In the genomic region with DNA sequence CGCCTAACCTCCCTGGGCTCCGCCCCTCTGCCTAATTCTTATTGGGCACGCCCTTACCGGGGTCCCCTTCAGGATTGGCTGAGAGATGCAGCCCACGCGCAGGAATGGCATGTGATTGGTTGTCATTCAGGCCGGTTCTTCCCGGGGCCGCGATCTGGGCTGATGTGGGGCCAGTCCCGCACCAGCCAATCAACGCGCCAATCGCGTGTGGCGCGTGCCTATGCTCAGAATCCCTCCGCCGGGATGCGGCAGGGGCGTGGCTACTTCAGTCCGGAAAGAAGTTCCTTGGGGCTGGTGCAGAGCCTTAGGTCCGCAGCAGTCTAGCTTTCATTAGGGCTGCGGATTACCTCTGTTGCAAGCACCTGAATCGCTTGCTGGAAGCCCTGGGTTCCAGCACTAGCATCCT, we compare ENCODE assay signal across 8 mouse cellular contexts. TPM values are rescaled to one million over a fixed set of nuclear protein-coding genes. Genes with fewer than 3 reads are reported as not detected.
DNase-seq lines count a peak whose midpoint lies in the region; ATAC-seq lines count a peak whose summit lies in the region.

No protein-coding gene starts in this region.

- no peaks in the 10 kb centered on the region for H3K36me3 ChIP-seq in lung, embryonic 16.5 days (ENCODE audit: control insufficient read depth, insufficient read depth, low read length)

- H3K27me3 ChIP-seq in lung, embryonic 16.5 days (ENCODE audit: control insufficient read depth, insufficient read depth, low read depth, low read length): no peaks in the 10 kb centered on the region

- peak; percentile 99 for ATAC-seq in hematopoietic stem cell, adult 5-6 weeks (replicated peaks in 1 of 2; ENCODE audit: insufficient read depth in 1 of 2, low FRiP score in 2 of 2, low TSS enrichment in 1 of 2, low read depth in 1 of 2, poor library complexity in 2 of 2, severe bottlenecking in 2 of 2)
- peak; percentile 100 for ATAC-seq in lung, embryonic 16.5 days (ENCODE audit: low read depth)

- peak; percentile 98 for DNase-seq in MEL-GATA-1-ER (ENCODE audit: extremely low read depth, low read depth)
- peak; percentile 94 for DNase-seq in cerebellum, adult 8-10 months
- DNase-seq in forelimb bud, embryonic 11.5 days (ENCODE audit: low read depth, low spot score): peak; percentile 98
- peak; percentile 97 for DNase-seq in layer of hippocampus, adult 9-10 months (ENCODE audit: low spot score)
- DNase-seq in ovary, postnatal 10 days (ENCODE audit: low spot score): peak; percentile 84
- DNase-seq in thymus, postnatal 10 days (ENCODE audit: low spot score in 2 of 2): peak; percentile 93 to 97

- H3K4me3 ChIP-seq in lung, embryonic 16.5 days (ENCODE audit: low read length): peak overlapping the region; percentile 45

- peak overlapping the region; percentile 52 for H3K4me2 ChIP-seq in lung, embryonic 16.5 days (ENCODE audit: low read depth, low read length)

- H3K27ac ChIP-seq in lung, embryonic 16.5 days (ENCODE audit: low read length): no peak overlapping the region

- peak overlapping the region; percentile 53 for H3K9ac ChIP-seq in lung, embryonic 16.5 days (ENCODE audit: low read length)

- peaks cover 3% of the 10 kb centered on the region; the same call in 1 of the 2 replicates for H3K4me1 ChIP-seq in lung, embryonic 16.5 days (replicated peaks; ENCODE audit: control insufficient read depth, insufficient read depth, low read length)

- WGBS in lung, embryonic 16.5 days: 0% methylated on average over 25 of the region's 25 CpGs

- no peaks in the 10 kb centered on the region for H3K9me3 ChIP-seq in lung, embryonic 16.5 days (ENCODE audit: control insufficient read depth, low read length)

RNA-seq across cellular contexts. Expression of gene Aacs, which starts 9.9 kb away (rescaled TPM):
- 8.1 and 15.9 TPM in 2 replicates for total RNA-seq in hematopoietic stem cell, adult 5-6 weeks (2017)
- polyA plus RNA-seq in lung, embryonic 16.5 days (2015; fragmentation: Nextera tagmentation; extraction: Ambion mirVana): 31.2 and 31.8 TPM in 2 replicates

RNA-seq across cellular contexts. Expression of gene Bri3bp, which starts 24.3 kb away (rescaled TPM):
- 23.0 and 25.6 TPM in 2 replicates for total RNA-seq in hematopoietic stem cell, adult 5-6 weeks (2017)
- polyA plus RNA-seq in lung, embryonic 16.5 days (2015; fragmentation: Nextera tagmentation; extraction: Ambion mirVana): 29.1 and 31.9 TPM in 2 replicates

RNA-seq across cellular contexts. Expression of gene Dhx37, which starts 31.8 kb away (rescaled TPM):
- total RNA-seq in hematopoietic stem cell, adult 5-6 weeks (2017): 65.8 and 87.1 TPM in 2 replicates
- polyA plus RNA-seq in lung, embryonic 16.5 days (2015; fragmentation: Nextera tagmentation; extraction: Ambion mirVana): 10.1 and 10.6 TPM in 2 replicates
